Mouse (Mus musculus) intestine, postnatal 0 days (tissue): ENCODE measurements around the gene Pard3. TPM values are rescaled to one million over a fixed set of nuclear protein-coding genes. Genes with fewer than 3 reads are reported as not detected.

Source experiments
- ATAC-seq: fragments of 200-750 bp; cut with Nextera tagmentation; 2 replicates; pipeline ENCODE4 v1.8.0; 2017; ENCODE audit warnings: mild to moderate bottlenecking, moderate TSS enrichment, moderate library complexity
- H3K27ac ChIP-seq: fragments of 300-500 bp; sonication (generic); 2 replicates; pipeline ENCODE4 v1.5.1; 2014; ENCODE audit warnings: mild to moderate bottlenecking, low read depth, low read length, moderate library complexity
- H3K27me3 ChIP-seq: fragments of 300-500 bp; sonication (generic); replicated peaks from 2 replicates; pipeline ENCODE4 v1.6.1; 2014; ENCODE audit warnings: low read length, mixed read lengths; ENCODE audit not compliant: control insufficient read depth, insufficient read depth
- H3K36me3 ChIP-seq: fragments of 300-500 bp; sonication (generic); 2 replicates; pipeline ENCODE4 v1.6.1; 2014; ENCODE audit warnings: mild to moderate bottlenecking, moderate library complexity; ENCODE audit not compliant: control insufficient read depth, insufficient read depth
- H3K4me1 ChIP-seq: fragments of 300-500 bp; sonication (generic); replicated peaks from 2 replicates; pipeline ENCODE4 v1.6.1; 2014; ENCODE audit warnings: antibody characterized with exemption, low read length, mixed read lengths; ENCODE audit not compliant: control insufficient read depth, insufficient read depth
- H3K4me2 ChIP-seq: fragments of 300-500 bp; sonication (generic); replicated peaks from 2 replicates; pipeline ENCODE4 v1.6.1; 2014; ENCODE audit warnings: low read depth, mild to moderate bottlenecking, moderate library complexity
- H3K4me3 ChIP-seq: fragments of 300-500 bp; sonication (generic); 2 replicates; pipeline ENCODE4 v1.5.1; 2014; ENCODE audit warnings: low read depth, low read length
- H3K9ac ChIP-seq: fragments of 300-500 bp; sonication (generic); 2 replicates; pipeline ENCODE4 v1.6.1; 2014; ENCODE audit warnings: mild to moderate bottlenecking, low read depth, low read length
- H3K9me3 ChIP-seq: fragments of 300-500 bp; sonication (generic); 2 replicates; pipeline ENCODE4 v1.6.1; 2016; ENCODE audit warnings: mixed run types; ENCODE audit not compliant: control insufficient read depth
- CTCF ChIP-seq: sonication (generic); IDR thresholded peaks from 2 replicates; pipeline ENCODE4 v1.5.1; 2016; ENCODE audit warnings: low read depth, mild to moderate bottlenecking, control low read depth, antibody characterized with exemption, moderate library complexity
- WGBS: fragments of 180-500 bp; shearing (Covaris S2); extraction: QIAGEN DNeasy Blood & Tissue Kit; methylation state at CpG from one replicate; pipeline ENCODE4 v1.1.7; 2014; 5-methylcytosine and 5-hydroxymethylcytosine counted together
- polyA plus RNA-seq: library from polyadenylated mRNA; unstranded; fragments of >200 nt; fragmentation: Nextera tagmentation; extraction: Ambion mirVana; gene quantifications from 2 replicates; pipeline ENCODE4 v1.2.1, GENCODE M21; 2015

The Pard3 gene
- polyA plus RNA-seq, 1 experiment from 2014 or later, result 12.5 TPM

DNA sequence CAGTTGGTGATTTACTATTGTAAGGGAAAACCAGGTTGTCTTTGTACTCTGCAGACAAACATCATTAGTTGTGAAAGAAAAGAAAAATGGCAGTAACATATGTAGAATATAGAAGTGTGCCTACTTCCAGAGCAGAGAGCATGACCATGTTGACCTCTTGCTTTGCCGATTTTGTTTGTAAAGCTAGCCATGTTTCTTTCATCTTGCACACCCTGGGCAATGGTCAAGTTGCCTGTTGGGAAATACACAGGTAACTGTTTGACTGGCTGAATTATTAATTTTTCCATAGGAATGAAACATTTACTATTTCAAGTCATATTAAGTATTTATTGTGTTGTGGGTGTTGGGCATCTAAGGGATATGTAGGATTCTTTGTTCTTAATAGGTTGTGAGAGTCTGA lies 2.1 kb downstream of the Pard3 start:
- peak overlapping the region; percentile 90 for H3K4me2 ChIP-seq
- 12% methylated on average over 1 of the region's 1 CpGs for WGBS
- H3K4me1 ChIP-seq, result 0 out of 2 replicates have a peak, but pooled peaks cover 8% of the 10 kb centered on the region
- no peak for TF ChIP-seq CTCF
- H3K27me3 ChIP-seq, result no peaks in the 10 kb centered on the region
- 0 out of 2 replicates have a peak overlapping the region, but pooled peaks have one; percentile 93 for H3K4me3 ChIP-seq
- no peaks in the 10 kb centered on the region for H3K9me3 ChIP-seq
- H3K27ac ChIP-seq, result no peak overlapping the region
- no peak overlapping the region for H3K9ac ChIP-seq
- H3K36me3 ChIP-seq, result no peaks in the 10 kb centered on the region
- ATAC-seq, result no peak

DNA sequence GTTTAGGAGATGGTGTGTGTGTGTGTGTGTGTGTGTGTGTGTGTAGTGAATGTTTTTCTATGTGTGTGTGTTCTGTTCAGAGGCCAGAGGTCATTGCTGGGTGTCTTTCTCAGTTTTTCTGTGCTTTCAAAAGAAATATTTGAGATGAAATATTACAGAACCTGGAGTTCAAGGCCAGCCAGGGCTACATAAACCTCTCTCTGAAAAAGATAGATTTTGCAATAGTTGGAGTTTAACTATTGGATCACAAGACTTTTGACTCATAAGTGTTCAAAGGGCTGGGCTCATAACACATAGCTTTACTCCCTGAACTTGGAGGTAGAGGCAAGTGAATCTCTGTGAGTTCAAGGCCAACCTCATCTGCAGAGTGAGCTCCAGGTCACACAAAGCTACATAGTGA lies 2.8 kb downstream of the Pard3 start:
- Histone ChIP-seq H3K4me3 (no peak overlapping the region), H3K4me1 (peaks cover 11% of the 10 kb centered on the region; the same call in 1 of the 2 replicates), H3K9me3 (no peaks in the 10 kb centered on the region), H3K4me2 (no peak overlapping the region), H3K36me3 (no peaks in the 10 kb centered on the region), H3K27ac (no peak overlapping the region), H3K9ac (no peak overlapping the region), H3K27me3 (no peaks in the 10 kb centered on the region)
- no peak for TF ChIP-seq CTCF
- ATAC-seq, result no peak

DNA sequence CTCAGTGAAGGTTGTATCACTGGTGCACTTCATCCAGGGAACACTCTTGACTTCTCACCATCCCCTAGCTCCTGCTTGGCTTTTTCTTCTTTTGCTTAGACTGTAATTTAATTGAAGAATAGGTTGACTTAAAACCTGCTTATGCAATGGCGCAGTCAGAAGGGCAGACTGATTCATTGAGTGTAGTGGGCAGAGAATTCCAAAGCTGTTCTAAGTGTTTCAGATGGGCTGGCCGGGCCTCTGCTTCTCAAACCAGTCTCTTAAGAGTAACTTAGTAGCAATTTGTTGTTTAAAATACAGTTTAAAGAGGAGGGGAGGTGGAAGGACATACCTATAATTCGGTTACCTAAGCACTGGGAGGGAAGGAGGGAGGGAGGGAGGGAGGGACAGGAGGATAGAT lies 5.0 kb downstream of the Pard3 start:
- Histone ChIP-seq H3K27me3 (no peaks in the 10 kb centered on the region), H3K4me3 (no peak overlapping the region), H3K27ac (no peak overlapping the region), H3K36me3 (no peaks in the 10 kb centered on the region), H3K4me2 (no peak overlapping the region), H3K9me3 (no peaks in the 10 kb centered on the region), H3K9ac (no peak overlapping the region), H3K4me1 (peaks cover 18% of the 10 kb centered on the region; the same call in 1 of the 2 replicates)
- no peak for ATAC-seq
- WGBS, result 78% methylated on average over 3 of the region's 3 CpGs
- TF ChIP-seq CTCF, result no peak

DNA sequence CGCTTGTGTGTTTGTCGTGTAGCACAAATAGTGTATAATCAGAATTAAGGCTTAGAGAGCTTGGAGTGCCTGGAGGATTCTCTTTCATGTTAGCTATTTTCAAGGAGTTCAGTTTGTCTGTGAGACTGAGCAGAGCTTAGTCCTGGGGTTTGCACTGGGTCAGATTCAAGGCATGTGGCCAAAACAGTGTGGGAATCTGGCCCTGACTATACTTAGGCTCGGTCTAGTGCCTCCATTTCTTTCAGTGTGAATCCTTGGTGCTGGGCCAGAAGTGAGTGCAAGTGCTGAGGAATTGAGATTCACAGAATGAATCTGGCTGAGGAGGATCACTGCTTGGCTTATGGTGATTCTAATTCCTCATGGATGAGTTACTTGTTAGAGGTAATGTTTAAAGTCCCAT lies 6.5 kb downstream of the Pard3 start:
- Histone ChIP-seq H3K4me2 (no peak overlapping the region), H3K9ac (no peak overlapping the region), H3K27me3 (no peaks in the 10 kb centered on the region), H3K4me3 (no peak overlapping the region), H3K27ac (no peak overlapping the region), H3K4me1 (peaks cover 18% of the 10 kb centered on the region; the same call in 1 of the 2 replicates), H3K36me3 (no peaks in the 10 kb centered on the region), H3K9me3 (no peaks in the 10 kb centered on the region)
- 62% methylated on average over 3 of the region's 3 CpGs for WGBS
- no peak for TF ChIP-seq CTCF
- ATAC-seq, result no peak

DNA sequence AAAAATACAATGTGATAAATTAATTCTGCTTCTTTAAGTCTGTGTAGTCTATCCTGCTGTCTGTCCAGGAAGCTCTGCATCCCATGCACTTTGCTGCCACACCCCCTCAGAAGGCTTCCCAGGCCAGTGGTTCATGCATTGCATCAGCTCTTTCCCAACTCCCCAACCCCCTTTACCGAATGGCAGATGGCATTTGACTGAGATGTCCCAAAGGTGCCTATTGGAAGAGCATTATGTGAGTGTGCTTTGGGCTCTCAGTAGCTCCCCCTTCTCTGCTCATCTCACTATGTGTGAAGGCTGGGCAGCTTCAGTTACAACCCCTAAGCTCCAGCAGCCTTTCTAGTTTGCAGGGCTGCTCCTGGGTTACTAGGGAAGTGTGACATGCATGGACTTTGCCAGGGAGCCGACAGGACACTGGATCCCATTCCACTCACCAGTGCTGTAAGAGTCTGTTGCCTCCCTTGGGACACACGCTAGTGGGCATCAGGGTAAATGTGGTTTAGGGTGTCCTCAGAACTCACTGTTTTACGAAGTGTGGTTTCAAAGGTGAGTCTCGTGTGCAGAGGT lies 9.4 kb downstream of the Pard3 start:
- WGBS, result 43% methylated on average over 5 of the region's 5 CpGs
- H3K36me3 ChIP-seq, result no peaks in the 10 kb centered on the region
- ATAC-seq, result no peak
- no peak overlapping the region for H3K27ac ChIP-seq
- no peaks in the 10 kb centered on the region for H3K9me3 ChIP-seq
- peaks cover 15% of the 10 kb centered on the region for H3K4me1 ChIP-seq
- no peaks in the 10 kb centered on the region for H3K27me3 ChIP-seq
- no peak overlapping the region for H3K4me3 ChIP-seq
- no peak overlapping the region for H3K9ac ChIP-seq
- H3K4me2 ChIP-seq, result peak overlapping the region; percentile 13; the same call in 1 of the 2 replicates
- no peak for TF ChIP-seq CTCF

DNA sequence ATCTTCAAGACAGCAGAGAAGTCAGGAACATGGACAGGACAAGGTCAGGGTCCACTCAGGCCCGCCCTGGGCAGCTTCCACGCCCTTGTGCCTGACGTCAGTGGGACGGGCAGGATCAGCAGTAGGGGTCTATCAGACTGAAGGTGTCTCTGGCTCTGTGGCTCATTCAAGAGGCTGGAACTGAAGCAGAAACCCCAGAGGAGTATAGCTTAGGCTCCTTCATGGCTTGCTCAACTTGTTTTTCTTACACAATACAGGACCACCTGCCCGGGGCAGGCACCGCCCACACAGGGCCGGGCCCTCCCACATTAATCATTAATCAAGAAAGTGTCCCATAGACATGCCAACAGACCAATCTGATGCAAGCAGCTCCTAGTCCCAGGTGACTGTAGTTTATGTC lies 12.8 kb downstream of the Pard3 start:
- Histone ChIP-seq H3K9me3 (no peaks in the 10 kb centered on the region), H3K27ac (peak overlapping the region; percentile 75), H3K4me2 (peak overlapping the region; percentile 51), H3K36me3 (no peaks in the 10 kb centered on the region), H3K4me3 (peak overlapping the region; percentile 39), H3K4me1 (peaks cover 12% of the 10 kb centered on the region), H3K27me3 (no peaks in the 10 kb centered on the region), H3K9ac (no peak overlapping the region)
- 40% methylated on average over 7 of the region's 7 CpGs for WGBS
- ATAC-seq, result peak; percentile 90
- TF ChIP-seq CTCF, result no peak
